Mouse (Mus musculus) megakaryocyte, embryonic 14.5 days (primary cell): ENCODE data around the gene Lmo3. TPM values are rescaled to one million over a fixed set of nuclear protein-coding genes. Genes with fewer than 3 reads are reported as not detected.

ENCODE experiments used
- H3K27me3 ChIP-seq: replicated peaks from 2 replicates; pipeline ENCODE3; 2012; ENCODE audit warnings: inconsistent platforms
- H3K36me3 ChIP-seq: replicated peaks from 2 replicates; pipeline ENCODE3; 2012; ENCODE audit warnings: low read length, inconsistent platforms, mixed read lengths
- H3K4me1 ChIP-seq: 2 replicates; pipeline ENCODE4 v1.6.1; 2012; ENCODE audit warnings: inconsistent platforms
- H3K4me3 ChIP-seq: replicated peaks from 2 replicates; pipeline ENCODE3; 2012; ENCODE audit warnings: moderate library complexity, mild to moderate bottlenecking, inconsistent platforms
- H3K9me3 ChIP-seq: 2 replicates; pipeline ENCODE4 v1.6.1; 2012; ENCODE audit warnings: inconsistent platforms
- FLI1 ChIP-seq: IDR thresholded peaks from 2 replicates; pipeline ENCODE4 v1.6.1; 2012; ENCODE audit warnings: low read length, inconsistent platforms, mixed read lengths
- GATA1 ChIP-seq: IDR thresholded peaks from 3 replicates; pipeline ENCODE4 v1.6.1; 2012; ENCODE audit warnings: mixed read lengths, low read length, inconsistent platforms, borderline replicate concordance
- polyA plus RNA-seq: library from polyadenylated mRNA; stranded (reverse); fragments of >175 nt; gene quantifications from 2 replicates; pipeline ENCODE4 v1.2.3, GENCODE M21; 2012; ENCODE audit warnings: low replicate concordance; ENCODE audit not compliant: insufficient read depth

Lmo3 gene
- polyA plus RNA-seq: not detected in 2 replicates

DNA sequence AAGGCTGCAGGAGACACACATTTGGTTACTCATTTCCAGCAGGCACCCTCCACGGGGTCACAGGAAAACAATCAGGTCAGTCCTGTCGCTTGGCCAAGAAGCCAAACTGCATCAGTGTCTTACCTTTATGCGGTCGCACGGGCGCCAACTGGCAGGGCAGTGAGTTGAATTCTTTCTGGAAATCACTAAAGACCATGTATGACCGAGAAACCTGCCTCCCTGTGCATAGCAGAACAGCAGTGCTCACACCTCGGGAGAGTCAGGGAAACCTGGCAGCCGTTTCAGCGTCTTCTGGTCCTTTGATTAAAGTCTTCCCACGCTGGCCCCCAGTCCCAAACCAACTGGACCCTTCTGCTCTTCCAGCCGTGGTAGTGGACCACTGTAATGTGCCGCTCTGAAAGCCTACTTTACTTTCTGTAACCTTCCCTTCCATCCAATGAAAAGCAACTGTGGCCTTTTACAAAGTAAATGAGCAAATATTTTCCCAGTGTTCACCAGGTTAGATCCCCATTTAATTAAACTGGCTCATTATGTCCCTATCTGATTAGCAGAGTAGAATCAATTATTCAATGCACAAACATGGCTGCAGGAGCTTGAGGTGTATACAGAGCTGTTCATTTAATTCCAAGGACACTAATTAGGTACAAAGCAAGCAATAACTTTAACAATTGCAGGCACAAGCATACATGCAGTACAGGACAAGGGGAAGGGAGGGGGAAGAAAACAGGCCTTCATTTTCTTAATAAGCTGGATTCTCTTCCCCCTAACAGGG is at the start of gene Lmo3:
Gene Lmo3, minus strand, starts transcription at position 235 of the 772 bp plus-strand sequence.
- Histone ChIP-seq H3K36me3 (no peaks in the 10 kb centered on the region), H3K9me3 (peaks cover 34% of the 10 kb centered on the region), H3K4me3 (no peak within 1 kb of the TSS), H3K4me1 (no peaks in the 10 kb centered on the region), H3K27me3 (no peaks in the 10 kb centered on the region)
- TF ChIP-seq GATA1: no peak
- TF ChIP-seq FLI1: no peak

DNA sequence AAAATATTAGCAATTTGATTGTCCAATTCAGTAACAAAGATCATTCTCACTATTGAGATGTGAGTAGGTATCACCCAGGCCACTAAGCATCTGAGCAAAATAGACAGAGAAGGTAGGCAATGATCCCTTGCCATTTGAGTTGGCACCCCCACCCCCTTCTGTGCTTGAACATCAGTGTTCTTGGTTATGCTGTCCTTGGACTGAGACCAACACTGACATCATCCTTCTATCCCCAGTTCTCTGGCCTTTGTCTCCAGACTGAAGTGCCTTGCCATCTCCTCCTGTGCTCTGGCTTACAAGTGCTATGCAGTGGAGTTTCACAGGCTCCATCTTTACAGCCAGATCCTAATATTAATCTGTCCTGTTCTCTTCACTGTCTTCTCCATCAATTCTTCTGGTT is 39.0 kb upstream of the Lmo3 start:
- H3K36me3 ChIP-seq: no peaks in the 10 kb centered on the region
- H3K27me3 ChIP-seq: no peaks in the 10 kb centered on the region
- no peak for TF ChIP-seq GATA1
- TF ChIP-seq FLI1: no peak
- 0 out of 2 replicates have a peak, but pooled peaks cover 5% of the 10 kb centered on the region for H3K9me3 ChIP-seq
- no peak overlapping the region for H3K4me3 ChIP-seq
- no peaks in the 10 kb centered on the region for H3K4me1 ChIP-seq

DNA sequence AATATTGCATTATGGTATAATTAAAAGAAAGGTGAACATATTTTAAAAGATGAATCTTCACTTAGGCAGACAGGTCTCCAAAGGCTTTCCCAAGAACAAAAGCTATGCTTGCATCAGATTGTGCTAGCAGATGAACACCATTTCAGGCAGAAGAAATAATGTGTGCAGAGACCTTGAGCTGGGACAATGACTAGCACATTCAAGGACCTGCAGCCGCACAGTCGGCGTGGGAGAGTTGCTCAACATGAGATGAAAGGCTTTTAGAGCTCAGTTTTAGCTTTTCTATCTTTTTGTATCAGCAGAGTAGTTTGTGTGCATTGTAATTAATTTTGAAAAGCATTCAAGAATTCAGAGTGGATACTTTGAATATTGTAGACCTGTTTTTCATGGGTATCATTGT is 36.6 kb upstream of the Lmo3 start:
- H3K4me3 ChIP-seq: no peak overlapping the region
- H3K9me3 ChIP-seq: 0 out of 2 replicates have a peak, but pooled peaks cover 3% of the 10 kb centered on the region
- no peaks in the 10 kb centered on the region for H3K36me3 ChIP-seq
- no peaks in the 10 kb centered on the region for H3K27me3 ChIP-seq
- no peaks in the 10 kb centered on the region for H3K4me1 ChIP-seq
- TF ChIP-seq FLI1 (no peak), GATA1 (no peak)

DNA sequence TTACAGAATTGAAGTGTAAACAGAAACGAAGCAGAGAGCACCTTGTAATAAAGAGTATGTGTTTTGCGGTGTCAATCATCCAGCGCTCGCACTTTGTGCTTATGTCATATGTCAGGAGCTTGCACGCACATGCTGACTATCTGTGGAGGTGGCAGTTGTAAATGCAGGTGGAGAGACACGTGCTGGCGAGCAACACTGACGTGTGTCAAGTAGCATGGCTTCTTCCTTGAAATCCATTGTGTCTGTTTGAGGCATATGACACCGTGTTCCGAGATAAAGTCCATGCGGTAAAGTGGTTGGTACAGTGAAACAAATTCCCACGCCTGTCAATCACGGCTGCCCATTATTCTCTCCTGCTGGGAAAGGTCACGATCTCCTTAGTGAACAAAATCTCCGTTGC is 15.2 kb upstream of the Lmo3 start:
- Histone ChIP-seq H3K36me3 (no peaks in the 10 kb centered on the region), H3K9me3 (peaks cover 28% of the 10 kb centered on the region), H3K27me3 (no peaks in the 10 kb centered on the region)

DNA sequence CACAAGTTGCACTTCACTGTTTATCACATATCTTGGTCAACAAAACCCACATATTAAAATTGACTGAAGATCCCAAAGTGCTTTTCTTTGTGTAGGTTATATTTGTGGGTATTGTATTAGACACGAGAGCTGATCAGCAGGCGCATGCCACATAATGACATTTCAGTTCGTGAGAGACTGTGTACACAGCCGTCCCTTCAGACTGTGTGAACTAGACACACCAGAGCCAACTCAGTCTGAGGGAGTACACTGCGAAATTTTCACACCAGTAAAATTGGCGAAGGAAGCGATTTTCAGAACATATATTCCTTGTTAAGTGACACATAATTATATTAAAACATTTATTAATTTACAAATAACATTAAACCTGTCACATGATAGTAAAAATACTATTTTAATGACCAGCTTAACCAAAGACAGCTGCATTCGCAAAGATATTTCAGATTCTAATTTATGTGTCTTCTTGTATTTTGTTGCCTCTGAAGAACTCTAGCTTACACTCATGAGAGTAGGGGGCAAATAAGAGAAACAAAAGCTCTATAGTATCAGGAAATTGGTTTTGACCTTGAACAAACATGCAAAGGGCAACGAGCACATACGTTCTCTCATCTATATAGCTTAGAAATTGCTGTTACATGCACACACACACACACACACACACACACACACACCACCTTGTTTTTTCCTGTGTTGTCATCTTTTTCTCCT is 14.4 kb upstream of the Lmo3 start:
- TF ChIP-seq FLI1 (no peak), GATA1 (no peak)
- no peaks in the 10 kb centered on the region for H3K27me3 ChIP-seq
- H3K4me1 ChIP-seq: no peaks in the 10 kb centered on the region
- no peaks in the 10 kb centered on the region for H3K36me3 ChIP-seq
- peaks cover 28% of the 10 kb centered on the region for H3K9me3 ChIP-seq
- no peak overlapping the region for H3K4me3 ChIP-seq

More for the DNA sequence above, 15.2 kb upstream of the Lmo3 start:
- Histone ChIP-seq H3K4me1 (no peaks in the 10 kb centered on the region), H3K4me3 (peak overlapping the region; percentile 50)
- no peak for TF ChIP-seq FLI1
- TF ChIP-seq GATA1: no peak

DNA sequence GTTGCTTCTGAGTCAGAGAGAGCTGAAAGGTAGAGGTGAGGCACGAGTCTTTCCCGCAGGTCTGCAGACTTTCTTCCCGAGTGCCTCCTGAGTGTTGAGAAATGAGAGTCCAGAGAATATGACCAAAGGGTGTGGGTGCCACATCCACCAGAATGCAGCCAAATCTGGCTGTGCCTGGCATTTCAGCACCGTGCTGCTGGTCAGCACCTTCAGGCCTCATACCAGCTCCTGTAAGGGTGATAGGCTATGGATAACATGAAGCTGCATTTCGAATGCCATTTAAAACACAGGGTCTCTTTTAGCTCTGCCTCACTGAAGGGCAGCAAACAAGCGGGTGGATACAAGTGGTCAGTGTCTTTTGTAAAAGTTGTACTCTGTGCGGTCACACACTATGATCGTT is 1.5 kb upstream of the Lmo3 start:
- TF ChIP-seq FLI1 (no peak), GATA1 (no peak)
- Histone ChIP-seq H3K27me3 (no peaks in the 10 kb centered on the region), H3K36me3 (no peaks in the 10 kb centered on the region)

DNA sequence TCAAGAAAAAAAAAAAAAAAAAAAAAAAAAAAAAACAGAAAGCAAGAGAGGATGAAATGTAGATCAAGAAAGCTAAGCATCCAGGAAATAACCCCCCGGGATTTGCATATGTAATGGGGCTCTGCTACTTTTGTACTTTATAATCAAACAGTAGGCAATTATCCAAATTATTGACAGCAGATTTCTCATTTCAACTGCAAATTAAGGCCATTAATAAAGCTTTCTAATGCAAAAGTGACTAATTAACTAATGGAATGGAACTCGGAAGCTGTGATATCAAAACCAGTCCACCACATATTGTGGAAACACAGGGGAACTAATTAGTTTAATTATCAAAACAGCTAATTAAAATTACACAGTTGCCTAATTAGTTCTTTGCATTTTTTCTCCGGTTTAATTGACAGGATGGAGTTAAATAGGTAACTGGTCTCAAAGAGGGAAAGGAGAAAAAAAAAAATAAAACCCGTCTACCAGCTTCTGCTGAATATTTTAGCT is 785 bp upstream of the Lmo3 start:
- H3K9me3 ChIP-seq: peaks cover 38% of the 10 kb centered on the region
- H3K4me3 ChIP-seq: no peak overlapping the region
- H3K27me3 ChIP-seq: no peaks in the 10 kb centered on the region
- no peaks in the 10 kb centered on the region for H3K4me1 ChIP-seq
- no peaks in the 10 kb centered on the region for H3K36me3 ChIP-seq
- TF ChIP-seq FLI1 (no peak), GATA1 (no peak)

More for the DNA sequence above, 1.5 kb upstream of the Lmo3 start:
- Histone ChIP-seq H3K4me3 (no peak overlapping the region), H3K9me3 (peaks cover 36% of the 10 kb centered on the region), H3K4me1 (no peaks in the 10 kb centered on the region)

DNA sequence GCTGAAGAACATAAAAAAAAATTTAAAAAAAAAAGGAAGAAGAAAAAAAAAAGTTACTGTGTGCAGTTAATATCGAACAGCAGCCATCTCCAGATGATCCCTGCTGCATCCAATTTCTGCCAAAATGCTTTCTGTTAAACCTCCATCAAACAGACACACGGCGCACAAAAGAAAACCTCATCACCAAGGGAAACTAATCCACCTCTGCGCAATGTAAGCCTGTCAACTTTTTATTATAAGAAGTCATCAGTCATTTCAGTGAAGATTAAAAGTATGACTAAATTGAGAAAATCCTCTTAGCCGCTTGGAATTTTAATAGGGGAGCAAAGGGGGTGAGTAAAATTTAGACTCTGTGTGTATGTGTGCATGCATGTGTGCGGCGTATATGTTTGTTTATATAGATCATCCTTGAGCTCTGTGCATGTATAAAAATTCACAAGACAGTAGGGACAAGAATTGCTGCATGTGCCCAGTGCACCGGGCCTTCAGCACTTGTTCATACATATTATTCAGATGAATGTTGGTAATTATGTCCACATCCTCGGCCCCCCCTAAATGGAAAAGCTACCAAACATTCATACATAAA is 1.2 kb downstream of the Lmo3 start:
- no peaks in the 10 kb centered on the region for H3K4me1 ChIP-seq
- H3K9me3 ChIP-seq: peaks cover 29% of the 10 kb centered on the region
- H3K36me3 ChIP-seq: no peaks in the 10 kb centered on the region
- no peak overlapping the region for H3K4me3 ChIP-seq
- TF ChIP-seq GATA1 (no peak), FLI1 (no peak)
- H3K27me3 ChIP-seq: no peaks in the 10 kb centered on the region

DNA sequence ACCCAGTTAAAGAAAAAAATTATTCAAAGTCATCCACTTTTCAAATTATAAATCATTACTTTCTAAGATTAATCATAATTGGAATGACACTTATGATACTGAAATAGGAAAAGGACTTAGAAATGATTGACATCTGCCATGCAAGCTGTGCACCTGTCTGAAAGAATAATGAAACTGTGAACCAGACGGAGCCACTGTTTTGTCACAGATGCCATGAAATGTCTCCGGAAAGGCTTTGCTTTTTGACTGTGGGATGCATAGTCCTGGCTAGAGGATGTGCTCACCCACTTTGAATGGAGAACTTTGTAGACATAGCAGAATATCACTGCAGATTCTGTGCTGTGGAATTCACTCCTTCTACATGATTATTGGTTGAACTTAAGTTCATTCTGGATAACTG is 18.4 kb downstream of the Lmo3 start:
- Histone ChIP-seq H3K9me3 (peaks cover 3% of the 10 kb centered on the region; the same call in 1 of the 2 replicates), H3K36me3 (no peaks in the 10 kb centered on the region), H3K4me3 (no peak overlapping the region), H3K27me3 (no peaks in the 10 kb centered on the region), H3K4me1 (no peaks in the 10 kb centered on the region)
- TF ChIP-seq GATA1: no peak
